Mouse (Mus musculus) limb, embryonic 10.5 days (tissue): ENCODE data around the gene Asl. TPM values are rescaled to one million over a fixed set of nuclear protein-coding genes. Genes with fewer than 3 reads are reported as not detected.

Experiments
- polyA plus RNA-seq: library from polyadenylated mRNA; unstranded; fragments of >200 nt; fragmentation: Nextera tagmentation; extraction: Ambion mirVana; gene quantifications from 2 replicates; pipeline ENCODE4 v1.2.1, GENCODE M21; 2016

Asl gene
- polyA plus RNA-seq, 1 experiment from 2014 or later = 26.1 TPM

Other genes with a start within 250 kb of the Asl start
- 33.8 and 34.0 TPM in 2 replicates for gene Psph, start 241.8 kb downstream of the Asl start, polyA plus RNA-seq
- 36.8 and 43.5 TPM in 2 replicates for gene Sumf2, start 182.3 kb downstream of the Asl start, polyA plus RNA-seq
- gene Chchd2, start 141.8 kb downstream of the Asl start, polyA plus RNA-seq = 1,262 and 1,296 TPM in 2 replicates
- gene Zbed5, start 133.5 kb downstream of the Asl start, polyA plus RNA-seq = 10.1 and 12.2 TPM in 2 replicates
- 0.20 and 0.31 TPM in 2 replicates for gene Phkg1, start 130.7 kb downstream of the Asl start, polyA plus RNA-seq
- 2.7 and 4.5 TPM in 2 replicates for gene Nupr1l, start 120.7 kb downstream of the Asl start, polyA plus RNA-seq
- gene Vkorc1l1, start 87.3 kb downstream of the Asl start, polyA plus RNA-seq = 34.4 and 36.7 TPM in 2 replicates
- gene Gusb, start 26.2 kb downstream of the Asl start, polyA plus RNA-seq = 53.9 and 61.7 TPM in 2 replicates
- 57.2 and 61.0 TPM in 2 replicates for gene Crcp, start within 50 bp of the Asl start, polyA plus RNA-seq
- 65.4 and 65.6 TPM in 2 replicates for gene Tpst1, start 44.1 kb upstream of the Asl start, polyA plus RNA-seq
- 3.4 and 4.7 TPM in 2 replicates for gene Kctd7, start 115.6 kb upstream of the Asl start, polyA plus RNA-seq
- gene Rabgef1, start 142.6 kb upstream of the Asl start, polyA plus RNA-seq = 21.7 and 22.1 TPM in 2 replicates
- gene Tmem248, start 187.8 kb upstream of the Asl start, polyA plus RNA-seq = 40.2 and 40.5 TPM in 2 replicates
- gene Sbds, start 226.3 kb upstream of the Asl start, polyA plus RNA-seq = 61.7 and 66.8 TPM in 2 replicates
- 31.4 and 34.3 TPM in 2 replicates for gene Tyw1, start 226.4 kb upstream of the Asl start, polyA plus RNA-seq